Mouse (Mus musculus): ENCODE results near the gene Zfp638.

- TF ChIP-seq CTCF (IDR thresholded peaks at IDR 0.05; ENCODE audit: low read depth, low read length) (no peak), POLR2A (IDR thresholded peaks at IDR 0.05; ENCODE audit: borderline replicate concordance, low read depth, low read length) (no peak)
These were observed 47.9 kb upstream of the Zfp638 start for GRCm38 (mm10) chr6:83818996-83819395.
